Mouse (Mus musculus): ENCODE measurements around the gene H2-DMb1.
A peak's percentile ranks its signal among the peaks of the same experiment; 100 is the strongest.

The H2-DMb1 gene

GRCm38 (mm10) chr17:34123111-34123510 lies 29.8 kb upstream of the H2-DMb1 start:
- no peak for DNase-seq (ENCODE audit: low read depth, low spot score)

GRCm38 (mm10) chr17:34123518-34123917 lies 29.4 kb upstream of the H2-DMb1 start:
- no peak for DNase-seq (ENCODE audit: low read depth, low spot score)

GRCm38 (mm10) chr17:34124649-34125048 lies 28.2 kb upstream of the H2-DMb1 start:
- no peak for DNase-seq (ENCODE audit: low read depth, low spot score)

GRCm38 (mm10) chr17:34126826-34127420 lies 25.9 kb upstream of the H2-DMb1 start:
- no peak for DNase-seq (ENCODE audit: low read depth, low spot score)

- no peak for DNase-seq (ENCODE audit: low read depth, low spot score)
Measured at GRCm38 (mm10) chr17:34127475-34127874, 25.4 kb upstream of the H2-DMb1 start.

GRCm38 (mm10) chr17:34128264-34128937 lies 24.5 kb upstream of the H2-DMb1 start:
- DNase-seq (ENCODE audit: low read depth, low spot score) = no peak

- no peak for DNase-seq (ENCODE audit: low read depth, low spot score)
Measured at GRCm38 (mm10) chr17:34128944-34129791, 23.7 kb upstream of the H2-DMb1 start.

GRCm38 (mm10) chr17:34130073-34130947 lies 22.6 kb upstream of the H2-DMb1 start:
- no peak for DNase-seq (ENCODE audit: low read depth, low spot score)

GRCm38 (mm10) chr17:34131911-34132310 lies 21.0 kb upstream of the H2-DMb1 start:
- DNase-seq (ENCODE audit: low read depth, low spot score) = no peak

GRCm38 (mm10) chr17:34133289-34133688 lies 19.6 kb upstream of the H2-DMb1 start:
- no peak for DNase-seq (ENCODE audit: low read depth, low spot score)

- no peak for DNase-seq (ENCODE audit: low read depth, low spot score)
Measured at GRCm38 (mm10) chr17:34134451-34134850, 18.4 kb upstream of the H2-DMb1 start.

GRCm38 (mm10) chr17:34135297-34136224 lies 17.3 kb upstream of the H2-DMb1 start:
- DNase-seq (ENCODE audit: low read depth, low spot score) = peak; percentile 100

GRCm38 (mm10) chr17:34137601-34138000 lies 15.3 kb upstream of the H2-DMb1 start:
- no peak for DNase-seq (ENCODE audit: low read depth, low spot score)

GRCm38 (mm10) chr17:34138655-34139054 lies 14.2 kb upstream of the H2-DMb1 start:
- no peak for DNase-seq (ENCODE audit: low read depth, low spot score)

GRCm38 (mm10) chr17:34139416-34139815 lies 13.5 kb upstream of the H2-DMb1 start:
- no peak for DNase-seq (ENCODE audit: low read depth, low spot score)

GRCm38 (mm10) chr17:34140240-34140639 lies 12.6 kb upstream of the H2-DMb1 start:
- no peak for DNase-seq (ENCODE audit: low read depth, low spot score)

GRCm38 (mm10) chr17:34141448-34141847 lies 11.4 kb upstream of the H2-DMb1 start:
- no peak for DNase-seq (ENCODE audit: low read depth, low spot score)

- DNase-seq (ENCODE audit: low read depth, low spot score) = no peak
Measured at GRCm38 (mm10) chr17:34142456-34143010, 10.3 kb upstream of the H2-DMb1 start.

- DNase-seq (ENCODE audit: low read depth, low spot score) = no peak
Measured at GRCm38 (mm10) chr17:34143033-34143432, 9.8 kb upstream of the H2-DMb1 start, which contains the start of gene H2-DMb2. H2-DMb2 (plus strand) TSS chr17:34143307.

- DNase-seq (ENCODE audit: low read depth, low spot score) = no peak
Measured at GRCm38 (mm10) chr17:34143461-34143860, 9.4 kb upstream of the H2-DMb1 start.
